Mouse (Mus musculus) hematopoietic stem cell, adult 5-6 weeks (primary cell): ENCODE measurements around the gene Itgae. TPM values are rescaled to one million over a fixed set of nuclear protein-coding genes. Genes with fewer than 3 reads are reported as not detected.
"Not testable (repeated sequence)": the region's sequence is repeated elsewhere in the genome, so short reads cannot be mapped to it uniquely, and the experiment has no call there.

Experiments used
- ATAC-seq, 2 experiments: fragments of 125-278 bp in 1 of 2; replicated peaks in 1 of 2; 2 replicates each; pipeline ENCODE4 v1.8.0; 2016 to 2017; ENCODE audit warnings: inconsistent platforms in 2 of 2, mild to moderate bottlenecking in 2 of 2, moderate number of reproducible peaks in 2 of 2, low read depth in 1 of 2, moderate TSS enrichment in 1 of 2; ENCODE audit not compliant: low FRiP score in 2 of 2, poor library complexity in 2 of 2, severe bottlenecking in 2 of 2, insufficient read depth in 1 of 2, low TSS enrichment in 1 of 2
- total RNA-seq: library from RNA; stranded (forward); fragments of 172-1452, 232-1000 nt; gene quantifications from 2 replicates; pipeline ENCODE4 v1.2.3, GENCODE M21; 2017

Gene Itgae
- total RNA-seq, 1 experiment from 2014 or later = 0.30 TPM

GRCm38 (mm10) chr11:73085391-73085790 is 5.0 kb upstream of the Itgae start:
- ATAC-seq = 0 out of 4 replicates have a peak, but pooled peaks of 1 of the 2 experiments have one; percentile 30

GRCm38 (mm10) chr11:73087700-73088480 is 2.5 kb upstream of the Itgae start:
- no peak for ATAC-seq

GRCm38 (mm10) chr11:73090826-73091225 is 443 bp downstream of the Itgae start:
- no peak for ATAC-seq

- no peak for ATAC-seq
Measured at GRCm38 (mm10) chr11:73092057-73092456, 1.7 kb downstream of the Itgae start.

GRCm38 (mm10) chr11:73092877-73093276 is 2.5 kb downstream of the Itgae start:
- ATAC-seq = peak; percentile 71 to 72

GRCm38 (mm10) chr11:73094231-73094995 is 4.0 kb downstream of the Itgae start:
- ATAC-seq = peak in 1 of 2 experiments; percentile 44; a peak in 1 of 4 replicates

GRCm38 (mm10) chr11:73098860-73099259 is 8.5 kb downstream of the Itgae start:
- ATAC-seq = no peak

GRCm38 (mm10) chr11:73099976-73100750 is 9.8 kb downstream of the Itgae start:
- no peak for ATAC-seq

- no peak for ATAC-seq
Measured at GRCm38 (mm10) chr11:73101308-73101707, 10.9 kb downstream of the Itgae start.

GRCm38 (mm10) chr11:73105246-73105645 is 14.9 kb downstream of the Itgae start:
- no peak for ATAC-seq

GRCm38 (mm10) chr11:73107358-73107757 is 17.0 kb downstream of the Itgae start:
- not testable (repeated sequence) for ATAC-seq

GRCm38 (mm10) chr11:73108195-73108897 is 18.0 kb downstream of the Itgae start:
- ATAC-seq = peak; percentile 74 to 84

- no peak for ATAC-seq
Measured at GRCm38 (mm10) chr11:73108898-73109625, 18.7 kb downstream of the Itgae start.

- ATAC-seq = no peak
Measured at GRCm38 (mm10) chr11:73109941-73110340, 19.6 kb downstream of the Itgae start.

GRCm38 (mm10) chr11:73111414-73111813 is 21.0 kb downstream of the Itgae start:
- ATAC-seq = no peak

- ATAC-seq = no peak
Measured at GRCm38 (mm10) chr11:73126495-73126894, 36.1 kb downstream of the Itgae start.
